Mouse (Mus musculus) kidney, embryonic 14.5 days (tissue): ENCODE results near the gene Srsf4. TPM values are rescaled to one million over a fixed set of nuclear protein-coding genes. Genes with fewer than 3 reads are reported as not detected.

Experiments used
- ATAC-seq: fragments of 200-750 bp; cut with Nextera tagmentation; 2 replicates; pipeline ENCODE4 v1.8.0; 2017; ENCODE audit warnings: moderate number of reproducible peaks, mild to moderate bottlenecking, moderate TSS enrichment, moderate library complexity; ENCODE audit not compliant: low FRiP score, low TSS enrichment
- H3K27ac ChIP-seq: fragments of 300-500 bp; sonication (generic); 2 replicates; pipeline ENCODE4 v1.5.1; 2014; ENCODE audit warnings: low read depth, mild to moderate bottlenecking, low read length, moderate library complexity, mixed read lengths
- H3K27me3 ChIP-seq: fragments of 300-500 bp; sonication (generic); 2 replicates; pipeline ENCODE4 v1.6.1; 2014; ENCODE audit warnings: mild to moderate bottlenecking, low read length; ENCODE audit not compliant: control insufficient read depth, insufficient read depth
- H3K36me3 ChIP-seq: fragments of 300-500 bp; sonication (generic); 2 replicates; pipeline ENCODE4 v1.6.1; 2014; ENCODE audit warnings: low read length, mixed read lengths; ENCODE audit not compliant: control insufficient read depth, insufficient read depth
- H3K4me1 ChIP-seq: fragments of 300-500 bp; sonication (generic); 2 replicates; pipeline ENCODE4 v1.6.1; 2014; ENCODE audit warnings: low read length, mixed read lengths; ENCODE audit not compliant: control insufficient read depth, insufficient read depth
- H3K4me2 ChIP-seq: fragments of 300-500 bp; sonication (generic); replicated peaks from 2 replicates; pipeline ENCODE4 v1.6.1; 2014; ENCODE audit warnings: low read depth, mild to moderate bottlenecking, low read length
- H3K4me3 ChIP-seq: fragments of 300-500 bp; sonication (generic); 2 replicates; pipeline ENCODE4 v1.5.1; 2014; ENCODE audit warnings: mild to moderate bottlenecking, low read length
- H3K9ac ChIP-seq: fragments of 300-500 bp; sonication (generic); 2 replicates; pipeline ENCODE4 v1.6.1; 2014; ENCODE audit warnings: low read depth, mild to moderate bottlenecking, low read length, moderate library complexity
- H3K9me3 ChIP-seq: fragments of 300-500 bp; sonication (generic); 2 replicates; pipeline ENCODE4 v1.6.1; 2016; ENCODE audit warnings: low read length; ENCODE audit not compliant: control insufficient read depth
- WGBS: fragments of 180-500 bp; shearing (Covaris S2); extraction: QIAGEN DNeasy Blood & Tissue Kit; methylation state at CpG from one replicate; pipeline ENCODE4 v1.1.7; 2014; 5-methylcytosine and 5-hydroxymethylcytosine counted together
- polyA plus RNA-seq: library from polyadenylated mRNA; unstranded; fragments of >200 nt; fragmentation: Nextera tagmentation; extraction: Ambion mirVana; gene quantifications from 2 replicates; pipeline ENCODE4 v1.2.1, GENCODE M21; 2014

The Srsf4 gene
- polyA plus RNA-seq, 1 experiment from 2014 or later = 118 TPM

- Histone ChIP-seq H3K4me3 (no peak overlapping the region), H3K9me3 (no peaks in the 10 kb centered on the region), H3K36me3 (peaks cover 44% of the 10 kb centered on the region), H3K27me3 (no peaks in the 10 kb centered on the region), H3K4me2 (no peak overlapping the region), H3K9ac (no peak overlapping the region), H3K27ac (no peak overlapping the region), H3K4me1 (no peaks in the 10 kb centered on the region)
- WGBS = 68% methylated on average over 8 of the region's 8 CpGs
- peak; percentile 46; the same call in 1 of the 2 replicates for ATAC-seq
Observed at GRCm38 (mm10) chr4:131904478-131904877, 31.1 kb downstream of the Srsf4 start.

- no peak overlapping the region for H3K9ac ChIP-seq
- WGBS = 45% methylated on average over 6 of the region's 6 CpGs
- H3K4me2 ChIP-seq = no peak overlapping the region
- no peak overlapping the region for H3K4me3 ChIP-seq
- H3K27me3 ChIP-seq = no peaks in the 10 kb centered on the region
- H3K27ac ChIP-seq = no peak overlapping the region
- H3K4me1 ChIP-seq = peaks cover 12% of the 10 kb centered on the region
- 0 out of 2 replicates have a peak, but pooled peaks have one; percentile 26 for ATAC-seq
- peaks cover 25% of the 10 kb centered on the region for H3K36me3 ChIP-seq
- no peaks in the 10 kb centered on the region for H3K9me3 ChIP-seq
Observed at GRCm38 (mm10) chr4:131906423-131906822, 33.0 kb downstream of the Srsf4 start.

GRCm38 (mm10) chr4:131907912-131908311 is 34.5 kb downstream of the Srsf4 start:
- ATAC-seq = no peak
- peaks cover 12% of the 10 kb centered on the region; the same call in 1 of the 2 replicates for H3K36me3 ChIP-seq
- H3K9me3 ChIP-seq = no peaks in the 10 kb centered on the region
- no peak overlapping the region for H3K27ac ChIP-seq
- H3K4me1 ChIP-seq = peaks cover 16% of the 10 kb centered on the region
- no peak overlapping the region for H3K4me3 ChIP-seq
- no peak overlapping the region for H3K9ac ChIP-seq
- H3K4me2 ChIP-seq = no peak overlapping the region
- WGBS = 89% methylated on average over 3 of the region's 3 CpGs
- no peaks in the 10 kb centered on the region for H3K27me3 ChIP-seq

DNA sequence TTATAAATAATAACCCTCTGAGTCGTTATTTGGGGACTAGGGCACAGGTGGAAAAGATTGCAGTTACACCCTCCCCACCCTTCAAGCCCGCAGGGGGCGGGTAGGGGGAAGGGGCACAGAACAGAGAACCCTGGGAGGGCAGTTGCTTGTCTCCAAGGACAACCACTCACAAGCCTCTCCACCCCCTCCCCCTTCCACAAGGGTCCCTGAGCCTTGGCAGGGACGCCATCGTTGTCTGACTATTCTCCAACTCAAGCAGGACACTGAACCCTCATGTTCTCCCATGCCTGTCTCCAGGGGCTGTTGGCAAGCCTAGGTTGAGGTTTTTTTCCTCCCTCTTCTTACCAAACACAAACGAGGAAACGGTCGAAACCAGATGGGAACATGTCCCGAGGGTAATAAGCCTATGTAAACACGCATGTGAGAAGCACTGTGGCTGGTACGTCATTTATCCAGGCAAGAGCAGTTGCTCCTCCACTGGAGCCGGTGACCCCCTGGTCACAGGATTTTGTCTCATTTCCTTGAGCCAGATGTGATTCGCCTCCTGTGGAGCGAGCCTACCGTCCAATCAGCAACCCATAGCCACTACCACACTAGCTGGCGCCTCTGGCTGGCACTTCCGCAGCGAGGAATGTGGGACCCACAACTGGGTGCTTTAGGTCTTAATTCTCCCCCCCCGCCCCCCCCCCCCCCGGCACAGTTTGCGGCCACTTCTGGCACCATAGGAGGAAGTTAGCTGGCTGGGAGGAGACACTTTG is 37.0 kb downstream of the Srsf4 start:
- Histone ChIP-seq H3K9me3 (no peaks in the 10 kb centered on the region), H3K27ac (no peak overlapping the region), H3K27me3 (peaks cover 2% of the 10 kb centered on the region; the same call in 1 of the 2 replicates), H3K4me3 (0 out of 2 replicates have a peak overlapping the region, but pooled peaks have one; percentile 3), H3K4me2 (peak overlapping the region; percentile 26; the same call in 1 of the 2 replicates), H3K4me1 (peaks cover 31% of the 10 kb centered on the region), H3K36me3 (no peaks in the 10 kb centered on the region), H3K9ac (no peak overlapping the region)
- ATAC-seq = no peak
- WGBS = 4% methylated on average over 18 of the region's 21 CpGs

DNA sequence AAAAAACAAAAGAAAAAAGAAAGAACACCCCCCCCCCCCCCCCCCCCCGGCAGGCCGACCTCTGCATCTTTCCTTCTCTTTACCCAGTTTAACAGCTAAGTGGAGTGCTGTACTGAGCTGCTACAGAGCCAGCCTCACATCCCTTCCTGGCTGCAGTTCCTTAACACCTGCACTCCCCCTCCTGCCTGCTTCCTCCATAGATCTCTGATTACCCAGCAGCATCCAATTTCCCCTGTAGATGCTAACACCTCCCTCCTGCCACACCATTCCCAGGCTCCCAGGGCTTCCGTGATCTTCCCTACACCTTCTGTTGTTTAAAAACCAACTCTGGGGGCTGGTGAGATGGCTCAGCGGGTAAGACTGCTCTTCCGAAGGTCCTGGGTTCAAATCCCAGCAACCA is 38.1 kb downstream of the Srsf4 start:
- Histone ChIP-seq H3K4me3 (no peak overlapping the region), H3K4me1 (peaks cover 40% of the 10 kb centered on the region), H3K4me2 (no peak overlapping the region), H3K27me3 (peaks cover 10% of the 10 kb centered on the region), H3K9ac (no peak overlapping the region), H3K36me3 (no peaks in the 10 kb centered on the region), H3K27ac (no peak overlapping the region), H3K9me3 (no peaks in the 10 kb centered on the region)
- 39% methylated on average over 4 of the region's 5 CpGs for WGBS
- ATAC-seq = no peak

DNA sequence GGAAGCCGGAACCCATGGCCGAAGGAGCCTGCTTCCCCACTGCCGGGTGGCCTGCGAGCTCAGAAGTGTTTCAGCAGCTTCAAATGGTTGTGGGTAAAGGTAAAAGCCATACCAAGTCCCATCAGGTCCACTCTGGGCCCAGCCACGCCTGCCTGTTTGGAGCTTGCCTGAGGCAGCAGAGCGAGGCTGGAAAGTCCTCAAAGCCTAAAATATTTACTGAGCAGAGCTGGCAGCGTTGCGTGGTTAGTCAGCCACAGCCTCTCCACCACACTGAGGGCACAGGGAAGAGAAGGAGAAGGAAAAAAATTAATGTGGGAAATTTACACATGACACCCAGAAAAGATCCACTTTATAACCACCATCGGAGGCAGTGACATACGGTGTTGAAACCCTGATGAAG is 40.1 kb downstream of the Srsf4 start:
- no peak overlapping the region for H3K4me3 ChIP-seq
- no peak overlapping the region for H3K4me2 ChIP-seq
- H3K9ac ChIP-seq = no peak overlapping the region
- H3K27me3 ChIP-seq = peaks cover 10% of the 10 kb centered on the region
- H3K9me3 ChIP-seq = no peaks in the 10 kb centered on the region
- H3K36me3 ChIP-seq = no peaks in the 10 kb centered on the region
- 36% methylated on average over 10 of the region's 10 CpGs for WGBS
- no peak overlapping the region for H3K27ac ChIP-seq
- ATAC-seq = no peak
- peaks cover 54% of the 10 kb centered on the region for H3K4me1 ChIP-seq

GRCm38 (mm10) chr4:131914046-131914643 is 40.7 kb downstream of the Srsf4 start:
- no peak overlapping the region for H3K9ac ChIP-seq
- H3K36me3 ChIP-seq = no peaks in the 10 kb centered on the region
- no peak for ATAC-seq
- 5% methylated on average over 9 of the region's 9 CpGs for WGBS
- no peak overlapping the region for H3K27ac ChIP-seq
- no peak overlapping the region for H3K4me3 ChIP-seq
- H3K4me2 ChIP-seq = no peak overlapping the region
- no peaks in the 10 kb centered on the region for H3K9me3 ChIP-seq
- peaks cover 10% of the 10 kb centered on the region for H3K27me3 ChIP-seq
- H3K4me1 ChIP-seq = peaks cover 60% of the 10 kb centered on the region

DNA sequence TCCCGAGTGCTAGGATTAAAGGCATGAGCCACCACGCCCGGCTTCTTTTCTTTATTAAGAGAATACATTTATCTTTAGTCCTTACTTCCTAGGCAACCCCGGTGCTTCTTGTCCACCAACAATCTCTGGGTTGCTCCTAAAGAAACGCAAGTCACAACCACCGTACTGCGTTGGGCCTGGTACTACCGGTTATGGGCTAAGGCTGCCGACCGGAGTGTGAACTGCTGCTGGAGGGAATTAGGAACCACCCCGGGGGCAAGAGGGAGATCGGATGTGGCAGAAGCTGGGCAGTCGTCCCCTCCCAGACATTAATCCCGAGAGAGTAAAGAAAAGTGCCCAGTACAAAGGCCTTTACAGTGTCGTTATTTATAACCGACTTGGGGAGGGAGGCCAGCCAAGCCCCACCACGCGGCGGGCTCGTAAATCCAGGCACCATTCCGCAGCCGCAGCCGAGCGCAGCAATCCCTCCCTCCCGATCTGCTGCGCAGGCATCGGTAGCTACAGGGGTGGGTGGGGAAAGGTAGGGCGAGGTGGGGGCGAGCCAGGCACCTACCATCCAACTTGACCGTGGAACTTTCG is 41.6 kb downstream of the Srsf4 start:
- no peaks in the 10 kb centered on the region for H3K36me3 ChIP-seq
- H3K9ac ChIP-seq = peak overlapping the region; percentile 23; the same call in 1 of the 2 replicates
- H3K4me1 ChIP-seq = peaks cover 67% of the 10 kb centered on the region
- H3K27me3 ChIP-seq = peaks cover 10% of the 10 kb centered on the region
- no peaks in the 10 kb centered on the region for H3K9me3 ChIP-seq
- H3K27ac ChIP-seq = peak overlapping the region; percentile 78; the same call in 1 of the 2 replicates
- 1% methylated on average over 31 of the region's 31 CpGs for WGBS
- peak overlapping the region; percentile 54 for H3K4me2 ChIP-seq
- H3K4me3 ChIP-seq = peak overlapping the region; percentile 23
- peak; percentile 47; the same call in 1 of the 2 replicates for ATAC-seq
